Mouse (Mus musculus): ENCODE data around the gene Plcl2. TPM values are rescaled to one million over a fixed set of nuclear protein-coding genes. Genes with fewer than 3 reads are reported as not detected.

The Plcl2 gene
- total RNA-seq, 2 experiments from 2014 or later, result 61.7 to 64.4 TPM

DNA sequence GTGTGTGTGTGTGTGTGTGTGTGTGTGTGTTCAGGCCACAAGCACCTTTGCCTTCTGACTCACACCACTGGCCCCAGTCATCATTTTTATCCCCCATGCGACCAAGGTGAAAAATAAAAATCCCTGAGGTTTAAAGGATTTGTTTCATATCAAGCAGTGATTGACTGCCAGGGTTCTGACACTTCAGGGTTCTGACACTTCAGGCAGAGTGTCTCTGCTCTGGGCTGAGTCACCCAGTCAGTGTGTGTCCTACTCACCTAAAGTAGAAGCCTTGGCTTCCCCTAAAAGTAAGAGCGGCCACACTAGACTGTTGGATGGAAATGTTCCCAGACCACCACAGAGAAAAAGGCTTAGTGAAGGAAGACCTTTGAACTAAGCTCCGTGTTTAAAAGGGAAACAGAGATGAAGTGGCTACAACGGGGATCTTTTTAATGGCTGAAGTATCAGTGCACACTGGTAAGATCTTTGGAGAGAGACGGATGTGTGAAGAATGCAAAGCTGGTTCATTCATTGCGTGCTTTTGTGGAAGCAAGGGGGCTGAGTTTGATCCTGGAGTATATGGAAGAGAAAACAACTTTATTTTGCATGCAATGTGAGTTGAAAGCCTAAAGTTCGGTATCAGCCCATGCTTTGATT lies 11.0 kb upstream of the Plcl2 start:
- intact Hi-C loops (cut with DNase I), result no loop called here
- no peak for DNase-seq (ENCODE audit: extremely low spot score in 1 of 2, low spot score in 2 of 2)

DNA sequence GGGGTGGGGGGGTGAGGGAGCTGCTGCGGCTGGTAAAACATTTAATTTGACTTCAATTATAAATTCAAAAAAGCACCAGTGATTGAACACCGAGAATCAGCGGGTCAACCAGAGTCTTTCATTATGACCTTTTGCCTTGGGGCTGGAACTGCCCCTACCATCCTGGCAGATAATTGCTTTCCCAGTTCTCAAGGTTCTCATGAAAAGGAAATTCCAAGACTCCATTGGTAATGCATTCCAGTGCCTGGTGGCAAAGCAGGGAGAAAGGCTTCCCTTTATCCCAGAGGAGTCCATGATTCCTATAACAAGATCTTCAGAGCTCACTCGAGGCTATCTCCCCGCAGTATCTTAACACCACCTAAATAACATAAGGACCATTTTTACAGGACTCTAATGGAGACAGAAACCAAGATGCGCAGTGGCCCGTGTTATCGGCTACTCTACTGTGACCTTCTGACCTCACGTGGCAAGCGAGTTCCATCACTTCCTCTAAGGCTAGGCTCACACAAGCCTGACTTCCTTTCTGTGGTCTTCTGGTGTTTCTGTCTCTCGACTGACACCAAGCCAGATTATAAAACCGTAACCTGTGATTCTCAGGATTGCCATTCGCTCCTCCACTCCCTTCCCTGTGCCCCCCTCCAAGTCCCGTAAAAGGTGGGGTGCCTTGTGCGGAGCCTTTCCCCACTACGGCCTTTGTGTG lies 10.0 kb upstream of the Plcl2 start:
- DNase-seq (ENCODE audit: extremely low spot score in 1 of 2, low spot score in 2 of 2), result no peak
- intact Hi-C loops (cut with DNase I), result no loop called here

DNA sequence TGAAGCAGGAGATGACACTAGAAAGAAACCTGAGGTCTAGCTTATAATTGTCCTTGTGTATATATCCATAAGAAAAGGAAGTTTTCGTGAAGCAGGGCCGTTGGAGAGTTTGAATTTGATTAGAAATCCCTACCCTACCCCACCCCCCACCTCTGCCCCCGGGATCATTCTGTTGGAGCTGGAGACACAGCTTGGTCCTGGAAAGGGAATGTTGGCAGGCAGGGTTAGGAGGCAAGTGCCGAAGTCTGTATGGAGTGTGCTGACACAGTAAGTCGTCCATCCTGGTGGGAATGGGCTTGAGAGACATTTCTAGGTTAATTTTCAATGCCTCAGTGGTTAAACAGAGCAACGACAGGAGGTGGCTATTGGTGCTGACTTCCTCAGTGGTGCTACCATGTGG lies 8.4 kb upstream of the Plcl2 start:
- intact Hi-C loops (cut with DNase I), result no loop called here

DNA sequence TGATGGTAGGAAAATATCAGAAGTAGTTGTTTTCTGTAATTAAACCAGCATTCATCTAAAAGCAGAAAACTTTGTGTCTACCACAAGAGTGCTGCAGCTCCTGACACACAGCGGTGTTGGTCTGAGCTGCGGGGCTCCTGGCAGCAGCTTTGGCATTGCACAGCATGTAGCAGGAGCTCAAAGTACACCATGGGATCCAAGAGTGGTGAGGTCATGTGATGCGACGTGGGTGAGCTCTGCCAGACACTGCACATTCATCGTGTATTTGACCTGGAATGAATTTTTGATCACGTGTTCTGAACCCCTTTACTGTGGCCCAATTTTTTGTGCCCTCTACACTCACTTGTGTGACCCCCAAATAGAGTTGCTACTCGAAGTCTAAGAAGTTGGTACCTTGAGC lies 6.1 kb upstream of the Plcl2 start:
- no peak for DNase-seq (ENCODE audit: extremely low spot score in 1 of 2, low spot score in 2 of 2)
- intact Hi-C loops (cut with DNase I), result no loop called here

More for the DNA sequence above, 8.4 kb upstream of the Plcl2 start:
- no peak for DNase-seq (ENCODE audit: extremely low spot score in 1 of 2, low spot score in 2 of 2)

DNA sequence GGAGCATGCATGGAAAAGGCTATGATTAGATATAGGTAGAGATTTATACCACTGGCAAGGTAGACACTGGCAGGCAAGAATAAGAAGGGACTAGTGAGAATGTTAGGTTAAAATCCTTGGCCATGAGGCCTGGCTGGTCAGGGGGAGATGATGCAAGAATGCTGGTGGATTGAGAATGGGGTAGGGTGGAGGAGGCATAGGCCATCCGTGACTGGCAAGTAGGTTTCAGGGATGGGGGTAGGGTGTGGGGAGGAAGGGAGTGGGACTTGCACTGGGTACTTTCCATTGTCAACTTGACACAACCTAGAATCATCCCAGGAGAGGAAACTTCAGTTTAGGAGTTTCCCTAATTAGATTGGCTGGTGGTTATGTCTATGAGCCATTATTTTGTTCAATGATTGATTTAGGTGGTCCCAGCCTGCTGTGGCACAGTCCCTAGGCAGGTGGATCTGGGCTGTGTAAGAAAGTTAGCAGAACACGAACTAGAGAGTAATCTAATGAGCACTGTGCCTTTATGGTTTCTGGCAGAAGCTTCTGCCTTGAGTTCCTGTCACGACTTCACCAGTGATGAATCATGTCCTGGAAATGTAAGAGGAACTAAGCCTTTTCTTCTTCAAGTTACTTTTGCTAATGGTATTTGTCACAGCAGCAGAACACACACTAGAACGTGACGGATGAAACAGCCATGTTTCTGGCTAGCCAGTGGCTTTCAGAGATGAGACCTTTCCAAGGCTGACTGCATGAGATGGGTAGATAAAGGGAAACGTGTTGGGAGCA lies 4.9 kb upstream of the Plcl2 start:
- intact Hi-C loops (cut with DNase I), result no loop called here

DNA sequence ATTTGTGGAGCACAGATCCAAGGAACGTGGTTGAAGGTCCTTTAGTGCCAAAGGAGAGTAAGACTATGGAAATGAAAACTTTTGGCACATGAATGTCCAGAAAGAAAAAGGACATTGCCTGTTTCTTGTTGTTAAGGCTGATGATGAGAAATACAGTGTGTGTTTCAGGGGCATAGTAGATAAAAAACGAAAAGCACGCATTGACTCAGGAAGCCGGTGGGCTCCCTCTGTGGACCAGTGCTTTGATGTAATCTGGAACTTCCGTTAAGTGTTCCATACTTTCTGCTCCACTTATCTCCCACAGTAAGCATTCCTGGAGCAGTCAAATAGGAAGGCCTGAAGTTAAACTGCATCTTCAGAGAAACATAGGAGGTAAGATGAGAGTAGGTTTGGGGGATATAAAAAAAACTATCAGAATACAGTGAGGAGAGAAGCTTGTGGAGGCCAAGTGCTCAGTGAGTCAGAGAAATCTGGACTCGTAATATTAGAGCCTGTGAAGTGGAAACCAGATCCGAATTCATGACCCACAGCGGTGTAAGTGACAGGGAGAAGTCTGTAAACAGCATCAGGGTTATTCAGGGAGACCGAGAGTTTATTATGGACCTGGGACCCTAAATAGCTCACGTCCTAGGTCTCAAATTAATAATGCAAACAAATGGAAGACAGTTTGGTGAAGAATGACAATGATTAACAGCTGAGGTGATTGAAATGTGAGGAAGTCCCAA lies 3.1 kb upstream of the Plcl2 start:
- intact Hi-C loops (cut with DNase I), result loop anchor here (5.0 kb wide), 1 partner anchor 214 kb away; the partner anchor contains the start of gene Dazl
- DNase-seq (ENCODE audit: extremely low spot score in 1 of 2, low spot score in 2 of 2), result no peak

More for the DNA sequence above, 4.9 kb upstream of the Plcl2 start:
- DNase-seq (ENCODE audit: extremely low spot score in 1 of 2, low spot score in 2 of 2), result no peak

DNA sequence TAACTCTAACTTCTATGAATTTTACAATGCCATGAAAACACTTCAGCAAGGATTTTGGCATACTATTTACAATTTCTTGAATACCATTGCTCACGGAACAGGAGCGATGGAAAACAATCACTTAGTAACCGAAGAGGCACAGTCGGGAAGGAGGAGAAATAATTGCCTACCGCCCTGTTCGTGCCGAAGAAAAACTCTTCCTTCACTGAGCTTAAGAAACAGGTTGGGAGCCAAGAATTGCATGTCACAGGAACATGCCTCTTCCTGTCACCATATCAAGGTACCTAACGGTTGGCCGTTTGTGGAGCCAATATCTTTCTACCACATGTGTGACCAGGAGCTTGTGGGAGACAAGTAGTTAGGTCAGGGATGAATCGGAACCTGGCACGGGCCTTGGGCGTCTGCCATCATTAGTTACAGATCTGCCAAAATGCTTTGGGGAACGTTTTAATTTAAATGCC lies 2.3 kb upstream of the Plcl2 start:
- intact Hi-C loops (cut with DNase I), result loop anchor here (5.0 kb wide), 1 partner anchor 215 kb away; the partner anchor contains the start of gene Dazl
- no peak for DNase-seq (ENCODE audit: extremely low spot score in 1 of 2, low spot score in 2 of 2)

DNA sequence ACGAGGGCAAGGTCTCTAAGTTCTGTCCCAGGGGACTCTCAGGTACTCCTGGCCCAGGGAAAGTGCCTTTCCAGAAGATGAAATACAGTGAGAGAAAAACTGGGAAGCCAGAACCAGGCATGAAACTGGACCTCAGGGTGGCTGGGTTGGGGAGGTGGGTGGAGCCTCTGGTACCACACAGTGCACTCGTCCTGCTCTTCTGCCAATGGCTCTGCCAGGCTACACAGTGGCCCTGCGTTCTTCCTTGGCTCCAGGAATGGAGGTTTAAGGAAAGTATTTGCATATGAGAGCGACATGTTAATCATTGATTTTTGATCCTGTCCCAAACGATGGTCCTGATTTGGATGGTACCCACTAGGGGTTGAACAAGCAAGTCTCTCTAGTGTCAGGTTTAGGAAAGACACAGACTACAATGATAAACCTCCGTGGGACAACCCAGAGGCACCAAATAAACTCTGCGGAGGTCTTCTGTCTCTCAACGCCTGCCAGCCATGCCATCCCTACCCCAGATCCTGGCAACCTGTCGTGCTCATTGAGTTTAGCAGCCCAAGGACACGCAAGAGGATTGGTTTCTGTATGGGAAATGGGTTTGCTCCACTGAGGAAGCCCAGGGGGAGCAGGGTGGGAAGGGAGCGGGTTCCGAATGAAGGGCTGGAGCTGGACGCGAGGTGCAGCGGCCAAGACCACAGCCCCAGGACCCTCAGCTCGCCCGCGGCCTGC lies 988 bp upstream of the Plcl2 start:
- intact Hi-C loops (cut with DNase I), result loop anchor here (5.0 kb wide), 1 partner anchor 216 kb away; the partner anchor contains the start of gene Dazl

DNA sequence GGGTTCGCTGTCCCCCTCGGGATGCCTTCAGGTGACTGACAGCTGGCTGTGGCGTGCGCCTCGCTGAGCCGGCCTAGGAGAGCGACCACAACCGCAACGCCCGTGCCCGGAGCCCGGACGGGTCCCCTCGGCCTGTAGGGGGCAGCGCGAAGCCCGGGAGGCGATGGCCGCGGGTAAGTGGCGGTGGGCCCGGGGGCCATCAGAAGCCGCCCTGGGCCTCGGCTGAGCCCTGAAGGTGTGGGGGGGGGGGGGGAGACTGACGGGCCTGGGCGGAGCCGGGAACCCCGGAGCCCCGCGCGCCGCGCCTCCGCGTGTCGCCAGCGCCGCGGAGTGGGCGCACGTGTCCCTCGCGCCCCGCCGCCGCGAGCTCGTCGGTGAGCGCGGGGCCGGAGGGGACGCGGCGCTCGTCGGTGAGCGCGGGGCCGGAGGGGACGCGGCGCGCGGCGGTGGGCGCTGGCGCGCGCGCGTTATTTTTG lies 390 bp upstream of the Plcl2 start:
- intact Hi-C loops (cut with DNase I), result loop anchor here (5.0 kb wide), 1 partner anchor 217 kb away; the partner anchor contains the start of gene Dazl
- peak; percentile 45 to 86 for DNase-seq (ENCODE audit: extremely low spot score in 1 of 2, low spot score in 2 of 2)

More for the DNA sequence above, 988 bp upstream of the Plcl2 start:
- no peak for DNase-seq (ENCODE audit: extremely low spot score in 1 of 2, low spot score in 2 of 2)

DNA sequence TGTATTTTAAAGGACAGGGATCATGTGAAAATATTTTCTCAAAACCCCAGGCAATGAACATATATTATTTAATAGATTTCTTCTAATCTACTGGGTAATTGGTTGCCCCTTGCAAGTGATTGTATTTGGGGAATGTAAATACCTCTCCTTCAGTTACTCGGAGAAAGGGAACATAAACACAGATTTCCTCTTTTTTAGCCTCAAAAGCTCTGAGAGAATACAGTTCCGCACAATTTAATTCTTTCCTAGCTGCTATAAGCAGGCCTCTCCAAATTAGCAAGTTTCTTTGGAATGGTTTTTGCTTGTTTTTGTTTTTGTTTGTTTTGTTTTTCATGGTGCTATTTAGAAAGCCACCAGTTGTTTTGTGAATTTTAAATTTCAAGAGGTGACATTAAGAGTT lies 1.1 kb downstream of the Plcl2 start:
- intact Hi-C loops (cut with DNase I), result loop anchor here (5.0 to 10.0 kb wide), 2 partner anchors 117 to 285 kb away; no protein-coding TSS in a partner anchor
- no peak for DNase-seq (ENCODE audit: extremely low spot score in 1 of 2, low spot score in 2 of 2)

DNA sequence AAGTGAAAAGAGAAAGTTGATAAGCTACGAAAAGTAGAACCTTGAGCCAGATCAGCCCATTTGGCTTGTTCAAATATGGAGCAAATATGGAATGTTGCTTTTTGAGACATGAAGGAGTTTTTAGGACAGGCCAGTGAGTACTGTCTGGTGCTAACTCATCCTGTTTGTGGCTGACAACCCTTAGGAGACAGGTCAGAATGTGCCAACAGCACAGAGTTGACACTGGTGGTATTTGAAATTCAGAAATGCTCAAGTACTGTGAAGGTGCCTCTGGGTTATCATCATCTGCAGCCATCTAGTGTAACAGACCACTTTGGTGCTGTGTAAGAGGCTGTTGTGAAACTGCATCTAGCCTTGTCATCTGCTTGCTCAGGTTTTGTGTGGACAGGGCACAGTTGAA lies 1.5 kb downstream of the Plcl2 start:
- intact Hi-C loops (cut with DNase I), result loop anchor here (5.0 to 10.0 kb wide), 2 partner anchors 117 to 284 kb away; no protein-coding TSS in a partner anchor
- DNase-seq (ENCODE audit: extremely low spot score in 1 of 2, low spot score in 2 of 2), result no peak

DNA sequence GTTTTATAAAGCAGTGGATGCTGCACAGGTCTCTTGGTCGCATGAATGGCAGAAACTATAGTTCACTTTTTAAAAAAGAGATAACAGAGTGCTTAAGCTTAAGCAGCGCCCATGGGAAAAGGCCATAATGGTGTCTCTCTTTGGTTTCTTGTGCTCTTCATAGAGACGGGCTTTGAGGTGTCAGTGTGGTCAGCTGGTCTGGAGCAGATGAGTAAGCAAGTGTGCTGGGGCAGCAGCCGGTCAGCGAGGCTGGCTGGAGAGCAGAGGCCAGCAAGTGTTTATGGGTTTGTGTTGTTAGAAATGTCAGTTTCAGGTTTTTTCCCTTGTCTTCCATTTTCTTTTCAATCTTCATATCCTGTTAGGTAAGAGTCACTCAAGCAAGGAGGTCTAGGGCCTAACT lies 3.0 kb downstream of the Plcl2 start:
- intact Hi-C loops (cut with DNase I), result loop anchor here (5.0 to 10.0 kb wide), 2 partner anchors 115 to 283 kb away; no protein-coding TSS in a partner anchor
- no peak for DNase-seq (ENCODE audit: extremely low spot score in 1 of 2, low spot score in 2 of 2)

DNA sequence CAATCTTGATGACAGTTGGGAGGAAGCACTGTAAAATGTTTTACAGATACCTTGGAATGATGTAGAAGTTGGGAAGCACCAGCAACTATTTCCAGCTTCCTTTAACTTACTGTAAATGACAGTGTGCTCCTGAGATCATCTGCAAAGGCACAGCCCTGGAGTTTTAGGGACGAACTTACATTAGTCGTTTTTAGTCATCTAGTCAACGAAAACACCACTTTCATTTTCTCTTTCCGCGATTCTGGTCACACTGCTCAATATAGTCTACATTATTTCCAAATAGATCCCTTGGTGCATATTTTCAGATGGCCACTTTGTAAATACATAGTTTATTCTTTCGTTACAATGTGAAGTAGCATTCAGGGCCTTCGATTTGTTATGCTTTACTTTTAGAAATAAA lies 3.6 kb downstream of the Plcl2 start:
- intact Hi-C loops (cut with DNase I), result loop anchor here (5.0 to 10.0 kb wide), 2 partner anchors 114 to 282 kb away; no protein-coding TSS in a partner anchor
- no peak for DNase-seq (ENCODE audit: extremely low spot score in 1 of 2, low spot score in 2 of 2)

DNA sequence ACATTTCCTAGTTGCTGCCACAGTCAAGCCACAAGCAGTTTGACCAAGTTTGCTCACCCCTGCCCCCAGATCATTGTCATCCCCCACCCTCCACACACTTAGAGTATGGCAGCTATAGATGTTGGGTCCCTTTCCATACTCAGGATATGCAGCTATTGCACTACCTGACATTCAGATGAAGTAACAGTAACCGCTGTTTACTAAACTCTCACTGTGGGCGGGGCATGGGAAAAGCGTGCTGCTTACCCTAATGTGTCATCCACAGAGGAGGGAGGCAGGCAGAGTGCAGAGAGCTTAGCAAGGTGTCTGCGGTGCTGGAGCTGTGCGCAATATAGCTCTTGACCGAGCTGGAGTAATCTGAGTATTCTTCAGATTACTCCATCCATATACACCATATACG lies 4.2 kb downstream of the Plcl2 start:
- intact Hi-C loops (cut with DNase I), result loop anchor here (5.0 to 10.0 kb wide), 2 partner anchors 114 to 281 kb away; no protein-coding TSS in a partner anchor
- DNase-seq (ENCODE audit: extremely low spot score in 1 of 2, low spot score in 2 of 2), result no peak

DNA sequence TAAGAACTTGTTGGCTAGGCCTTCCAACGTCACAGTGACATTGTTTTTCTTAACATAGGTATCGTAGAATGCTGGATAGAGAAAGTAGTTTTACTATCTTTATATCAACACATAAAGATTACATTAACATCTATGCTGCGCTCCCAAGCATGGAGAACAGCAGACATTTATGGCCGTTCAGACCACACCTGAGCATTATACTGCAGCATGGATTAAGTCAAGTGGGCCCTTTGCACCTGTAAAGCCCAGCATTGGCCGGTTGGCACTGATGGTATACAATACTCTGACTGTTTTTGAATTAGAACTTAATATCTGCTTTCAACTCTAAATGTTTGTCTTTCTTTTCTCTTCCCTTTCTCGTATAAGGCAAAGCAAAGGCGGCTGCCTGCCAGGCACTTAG lies 4.8 kb downstream of the Plcl2 start:
- intact Hi-C loops (cut with DNase I), result loop anchor here (5.0 to 10.0 kb wide), 2 partner anchors 113 to 281 kb away; no protein-coding TSS in a partner anchor
- no peak for DNase-seq (ENCODE audit: extremely low spot score in 1 of 2, low spot score in 2 of 2)

DNA sequence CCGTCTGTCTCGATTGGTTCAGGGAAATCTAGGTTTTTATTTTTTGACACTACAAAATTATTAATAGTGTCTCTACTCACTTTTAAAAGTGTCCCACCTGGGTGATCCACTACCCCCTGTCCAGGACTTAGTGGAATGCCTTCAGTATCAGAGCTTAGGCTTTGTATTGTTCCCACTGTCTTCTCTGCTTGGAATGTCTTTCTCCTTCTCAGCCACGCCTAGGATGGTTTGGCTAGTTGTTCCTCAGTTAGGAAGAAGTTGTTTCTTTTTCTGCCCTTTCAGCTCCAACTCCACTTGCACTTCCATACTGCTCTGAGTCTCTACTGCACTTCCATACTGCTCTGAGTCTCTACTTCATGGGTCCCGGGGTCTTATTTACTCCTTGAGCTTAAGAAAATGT lies 6.7 kb downstream of the Plcl2 start:
- intact Hi-C loops (cut with DNase I), result loop anchor here (10.0 kb wide), 1 partner anchor 279 kb away; no protein-coding TSS in a partner anchor

DNA sequence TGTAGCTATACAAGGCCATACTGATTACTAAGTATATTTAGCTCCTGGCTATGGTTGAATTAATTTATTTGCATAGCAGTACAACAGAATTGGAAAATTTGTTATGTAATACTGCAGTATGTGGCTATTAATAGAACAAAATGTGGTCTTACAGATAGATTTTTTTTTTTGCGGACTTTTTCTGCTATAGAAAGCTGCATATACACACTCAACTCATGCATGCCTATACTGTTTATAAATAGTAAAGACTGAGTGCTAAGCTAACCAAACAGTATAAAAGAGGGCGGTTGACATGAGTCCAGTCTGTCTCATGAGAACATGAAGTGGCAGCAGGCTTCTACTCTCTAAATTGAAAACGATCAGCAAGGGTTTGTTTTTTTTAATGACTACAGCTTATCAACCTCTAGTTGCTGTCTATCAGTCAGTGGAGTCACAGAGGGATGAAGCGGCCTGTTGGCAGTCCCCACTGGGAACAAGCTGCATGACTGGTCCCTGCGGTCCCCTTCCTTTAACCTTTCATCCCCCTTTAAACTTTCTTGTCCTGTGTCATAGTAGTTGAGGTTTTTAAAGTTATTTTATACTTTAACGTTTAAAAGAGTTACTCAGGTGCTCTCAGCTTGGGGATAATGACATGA lies 8.7 kb downstream of the Plcl2 start:
- DNase-seq (ENCODE audit: extremely low spot score in 1 of 2, low spot score in 2 of 2), result no peak
- intact Hi-C loops (cut with DNase I), result loop anchor here (10.0 kb wide), 1 partner anchor 277 kb away; no protein-coding TSS in a partner anchor

More for the DNA sequence above, 6.7 kb downstream of the Plcl2 start:
- DNase-seq (ENCODE audit: extremely low spot score in 1 of 2, low spot score in 2 of 2), result no peak
